ENCODE assay signal across 14 mouse cellular contexts in genomic region chr1:58465561-58465960, GRCm38 (mm10).
"Had no signal": no experiment of that assay in that cellular context is flagged by ENCODE, and none has a peak within 500 bp of the region (broad histone marks: within the 10 kb centered on the region; RNA-seq: fewer than 3 reads in every experiment).

No protein-coding gene starts in this region.

- H3K4me2 ChIP-seq: limb, embryonic 13.5 days; liver, embryonic 11.5 days; liver, embryonic 15.5 days; lung, embryonic 14.5 days; midbrain, embryonic 11.5 days; midbrain, embryonic 15.5 days; neural tube, embryonic 12.5 days had no signal

- H3K4me3 ChIP-seq: limb, embryonic 13.5 days; liver, embryonic 15.5 days; midbrain, embryonic 15.5 days; neural tube, embryonic 12.5 days had no signal

- H3K9ac ChIP-seq: limb, embryonic 13.5 days; liver, embryonic 15.5 days; lung, embryonic 14.5 days; midbrain, embryonic 15.5 days; neural tube, embryonic 12.5 days had no signal

- H3K4me1 ChIP-seq: limb, embryonic 13.5 days; liver, embryonic 15.5 days; midbrain, embryonic 15.5 days; neural tube, embryonic 12.5 days had no signal

- DNase-seq: kidney, adult 2 months; kidney, postnatal 25 days; layer of hippocampus, adult 9-11 months; left cerebral cortex, postnatal 4 days; lung, embryonic 14.5 days; lung, postnatal 10 days; lung, postnatal 4 days; thymus, postnatal 36 days had no signal

- ATAC-seq: midbrain, embryonic 15.5 days had no signal

- H3K9me3 ChIP-seq: limb, embryonic 13.5 days; liver, embryonic 15.5 days; midbrain, embryonic 15.5 days; neural tube, embryonic 12.5 days had no signal

- H3K27ac ChIP-seq: limb, embryonic 13.5 days; liver, embryonic 15.5 days; midbrain, embryonic 15.5 days; neural tube, embryonic 12.5 days had no signal

- H3K27me3 ChIP-seq: limb, embryonic 13.5 days; liver, embryonic 15.5 days; midbrain, embryonic 15.5 days; neural tube, embryonic 12.5 days had no signal
